Mouse (Mus musculus): ENCODE data around the gene BC052040.

DNA sequence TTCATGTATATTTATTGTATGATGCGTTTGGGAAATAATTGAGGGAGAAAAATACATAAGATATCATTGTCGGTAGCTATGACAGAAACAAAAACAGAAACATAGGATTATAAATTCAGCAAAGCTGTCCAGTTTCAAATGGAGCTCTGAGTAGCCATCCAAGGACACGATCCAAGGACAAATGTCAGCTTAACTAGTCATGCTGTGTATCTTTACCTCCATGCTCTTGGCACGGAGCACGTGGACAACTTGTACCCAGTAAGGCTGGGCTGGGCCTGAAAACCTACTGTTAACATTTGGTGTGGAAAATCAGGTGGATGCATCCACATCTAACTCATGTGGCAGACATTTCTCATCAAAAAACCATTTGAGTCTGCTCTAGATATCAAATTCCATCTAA, 41.8 kb upstream of the BC052040 start:
- TF ChIP-seq CTCF (IDR thresholded peaks at IDR 0.05) (no peak), POLR2A (IDR thresholded peaks at IDR 0.05; ENCODE audit: insufficient read depth, low read depth, low read length) (no peak), EP300 (IDR thresholded peaks at IDR 0.05; ENCODE audit: insufficient read depth, low read depth, low read length) (no peak)

Data from heart, adult 2 months (tissue).